Mouse (Mus musculus) CD8-positive naive resting alpha-beta T cell, adult 2 months (primary cell): Measurements from ENCODE around the gene Taf4.

Experiments
- DNase-seq, 2 experiments: peaks; one replicate each; pipeline ENCODE4 v3.0.0; 2022; ENCODE audit warnings: low read depth in 2 of 2, low spot score in 2 of 2

The Taf4 gene

DNA sequence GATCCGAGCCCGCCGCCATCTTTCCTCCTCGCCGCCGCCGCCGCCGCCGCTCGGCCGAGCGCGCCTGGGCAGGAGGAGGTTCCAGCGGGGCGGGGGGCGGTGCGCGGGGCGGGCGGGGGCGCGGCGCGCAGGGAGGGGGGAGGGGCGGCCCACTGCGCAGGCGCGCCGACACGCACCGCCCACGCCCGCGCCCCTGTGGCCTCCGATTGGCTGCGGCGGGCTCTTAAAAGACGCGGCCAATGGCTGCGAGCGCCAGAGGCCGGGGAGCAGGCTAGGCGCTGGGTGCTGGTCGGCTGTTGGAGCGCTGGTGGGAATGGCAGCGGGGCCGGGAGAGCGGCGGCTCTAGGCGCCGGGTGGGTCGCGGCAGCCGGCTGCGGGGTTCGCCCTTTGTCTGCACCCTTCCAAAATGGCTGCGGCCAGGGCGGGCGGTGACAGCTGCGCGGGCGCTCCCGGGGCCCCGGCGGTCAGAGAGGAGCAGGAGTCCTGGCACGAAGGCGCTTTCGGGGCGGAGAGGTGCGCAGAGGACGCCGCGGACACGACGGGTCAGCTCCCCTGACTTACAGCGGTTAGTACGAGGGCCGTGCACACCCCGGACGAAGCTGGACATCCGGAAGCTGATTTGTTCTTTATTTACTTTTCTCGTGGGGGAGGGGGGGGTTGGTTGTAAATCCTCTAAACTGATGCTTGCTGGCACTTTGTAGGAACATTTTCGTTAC lies at the start of gene Taf4:
Gene Taf4, minus strand, starts transcription at position 19 of the 716 bp plus-strand sequence.
- DNase-seq = peak; percentile 80 to 85

DNA sequence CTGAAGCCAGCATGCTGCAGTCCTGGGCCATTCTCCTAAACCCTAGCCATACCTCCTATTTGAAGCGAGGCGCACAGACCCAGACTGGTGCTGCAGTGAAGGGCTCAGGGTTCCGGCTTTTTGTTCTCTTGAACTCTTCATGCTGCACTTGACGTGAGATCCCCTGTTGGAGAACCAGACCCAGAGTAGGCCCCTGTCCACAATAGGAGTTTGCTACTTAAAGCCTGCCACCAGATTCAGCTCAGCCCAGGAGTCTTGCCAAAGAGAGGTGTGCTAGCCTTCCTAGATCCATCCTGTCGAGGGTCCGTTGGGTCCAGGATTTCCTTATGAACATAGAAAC lies 49.4 kb upstream of the Taf4 start:
- DNase-seq = peak in 1 of 2 experiments; percentile 10

DNA sequence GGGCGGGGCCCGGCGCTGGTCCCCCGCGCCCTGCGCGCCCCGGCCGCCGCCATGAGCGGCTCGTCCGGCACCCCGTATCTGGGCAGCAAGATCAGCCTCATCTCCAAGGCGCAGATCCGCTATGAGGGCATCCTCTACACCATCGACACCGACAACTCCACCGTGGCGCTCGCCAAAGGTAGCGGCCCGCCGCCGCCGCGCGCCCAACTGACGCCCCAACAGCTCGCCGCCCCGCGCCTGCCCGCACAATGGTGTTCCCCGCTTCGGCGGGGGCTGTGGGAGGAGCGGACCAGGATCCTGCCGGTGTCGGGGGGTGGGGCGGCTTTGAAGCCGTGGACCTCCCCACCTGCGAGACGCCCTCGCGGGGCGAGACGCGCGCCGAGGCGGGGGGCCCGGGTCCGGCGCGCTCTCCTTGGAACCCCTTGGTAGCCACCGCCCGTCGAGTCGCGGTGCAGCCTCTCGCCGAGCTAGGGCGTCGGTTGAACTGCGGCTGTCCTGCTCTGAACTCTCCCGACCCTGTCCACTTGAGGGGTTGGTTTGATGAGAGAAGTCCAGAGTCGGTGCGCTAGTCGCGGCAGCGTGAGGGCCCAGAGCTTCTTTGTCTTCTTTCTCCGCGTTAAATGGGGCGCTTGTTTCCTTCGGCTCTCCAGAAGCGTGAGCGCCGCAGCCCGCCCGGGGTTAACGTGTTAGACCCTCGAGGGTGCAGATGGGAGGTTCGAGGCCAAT lies 48.9 kb upstream of the Taf4 start:
- DNase-seq = no peak

DNA sequence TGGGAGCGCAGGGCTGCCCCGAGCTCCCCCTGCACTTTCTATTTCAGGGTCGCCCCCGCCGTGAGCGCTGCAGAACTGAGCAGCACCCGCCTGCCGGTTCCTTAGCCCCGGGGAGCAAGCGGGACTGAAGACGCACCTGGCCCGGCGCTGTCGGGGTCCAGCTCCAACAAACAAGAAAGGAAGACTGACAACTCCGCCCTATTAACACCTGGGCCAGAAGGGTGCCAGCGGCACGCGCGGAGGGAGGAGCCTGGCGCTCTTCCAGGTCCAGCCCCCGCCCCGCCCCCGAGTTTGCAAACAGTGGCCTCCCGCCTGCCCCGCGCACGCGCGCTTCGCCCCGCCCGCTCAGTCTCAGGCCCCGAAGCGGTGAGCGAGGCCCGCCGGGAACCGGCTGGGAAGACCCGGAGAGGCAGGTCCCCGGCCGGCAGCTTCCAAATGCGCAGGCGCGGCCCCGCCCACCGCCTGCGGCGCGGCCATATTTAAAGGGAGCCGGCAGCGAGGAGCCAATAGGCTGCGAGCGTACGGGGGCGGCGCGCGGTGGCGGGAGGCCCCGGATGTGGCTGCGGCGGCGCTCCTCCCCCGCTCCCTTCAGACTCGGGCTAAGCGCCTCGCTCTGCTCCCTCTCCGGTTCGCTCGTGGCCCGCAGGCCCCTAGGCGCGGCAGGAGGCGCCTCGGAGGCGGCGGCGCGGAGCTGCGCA lies 48.1 kb upstream of the Taf4 start, which contains the start of gene Lsm14b:
Gene Lsm14b, plus strand, starts transcription at position 587 of the 698 bp plus-strand sequence.
- DNase-seq = peak; percentile 98 to 99

DNA sequence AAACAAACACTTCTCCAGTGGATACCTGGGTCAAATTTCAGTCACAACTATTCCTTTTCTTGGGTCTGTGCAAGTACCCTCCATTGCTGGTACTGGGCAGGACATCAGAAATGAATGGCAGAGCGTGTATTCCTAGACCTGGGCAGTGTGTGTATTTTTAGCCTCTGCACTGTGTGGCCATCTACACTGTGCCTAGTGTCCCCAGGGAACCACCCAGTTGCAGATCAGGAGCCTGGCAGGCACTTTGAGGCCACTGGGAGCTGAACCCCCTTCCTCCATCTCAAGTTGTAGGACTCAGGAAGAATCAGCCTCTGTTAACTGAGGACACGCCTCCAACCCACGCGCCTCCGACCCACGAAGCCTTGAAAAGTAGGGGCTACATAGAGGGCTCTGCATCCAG lies 46.3 kb upstream of the Taf4 start:
- DNase-seq = no peak

DNA sequence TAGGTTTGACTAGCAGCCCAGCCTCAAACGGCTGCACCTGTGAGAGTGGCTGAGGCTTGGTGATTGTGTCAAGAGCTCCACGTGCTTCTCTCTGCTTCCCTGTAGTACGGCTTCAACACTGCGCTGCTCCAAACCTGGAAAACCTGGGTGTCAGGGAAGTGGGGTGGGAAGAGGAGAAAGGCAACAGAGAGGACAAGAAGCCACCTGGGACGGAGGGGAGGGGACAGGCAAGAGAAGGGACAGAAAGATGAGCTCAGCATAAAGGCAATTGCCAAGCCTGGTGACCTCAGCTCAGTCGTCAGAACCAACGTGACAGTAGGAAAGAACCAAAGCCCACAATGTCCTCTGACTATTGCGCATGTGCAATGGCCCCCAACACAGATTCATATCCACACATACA lies 44.5 kb upstream of the Taf4 start:
- DNase-seq = no peak

DNA sequence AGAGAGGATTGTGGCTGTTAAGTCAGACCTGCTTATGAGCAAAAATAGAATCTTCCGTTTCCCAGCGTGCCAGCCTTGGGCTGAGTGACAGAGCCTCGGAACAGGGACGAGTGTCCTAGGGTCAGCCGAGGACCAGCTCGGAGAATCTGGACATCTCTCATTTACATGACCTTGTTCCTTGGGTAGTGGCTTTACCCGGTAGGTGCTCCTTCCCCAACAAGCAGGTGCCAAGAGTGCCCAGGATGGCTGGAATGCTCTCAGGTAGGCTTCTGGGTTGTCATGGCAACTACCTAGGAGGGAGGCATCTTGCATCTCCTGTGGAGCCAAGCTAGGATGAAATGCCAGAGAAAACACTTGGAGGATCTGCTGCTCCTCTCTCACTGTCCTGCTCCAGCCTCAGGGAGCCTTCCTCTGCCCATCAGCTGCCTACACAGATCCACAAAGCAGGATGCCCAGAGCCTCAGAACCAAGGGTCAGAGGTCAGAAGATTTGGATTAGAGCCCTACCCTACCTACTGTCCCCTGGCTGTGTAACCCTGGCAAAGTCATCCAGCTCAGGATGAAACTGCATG lies 43.7 kb upstream of the Taf4 start:
- no peak for DNase-seq

DNA sequence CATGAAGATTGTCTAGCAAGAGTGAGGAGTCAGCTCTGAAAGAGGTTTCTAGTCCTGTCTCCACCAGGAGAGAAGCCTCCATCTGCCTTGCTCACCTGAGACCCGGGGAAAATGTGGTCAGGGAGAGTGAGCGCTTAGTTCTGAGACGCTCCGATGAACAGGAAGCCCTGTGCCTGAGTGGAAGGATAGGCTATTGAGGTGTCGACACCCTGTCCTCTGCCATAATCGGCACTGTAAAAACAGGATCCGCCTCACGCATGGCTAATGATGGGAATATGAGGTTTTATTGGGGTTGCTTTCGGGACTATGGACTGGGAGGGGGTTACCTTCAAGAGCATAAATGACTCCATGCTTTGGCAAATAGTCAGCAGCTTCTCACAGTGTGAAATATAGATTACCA lies 42.1 kb upstream of the Taf4 start:
- DNase-seq = no peak

DNA sequence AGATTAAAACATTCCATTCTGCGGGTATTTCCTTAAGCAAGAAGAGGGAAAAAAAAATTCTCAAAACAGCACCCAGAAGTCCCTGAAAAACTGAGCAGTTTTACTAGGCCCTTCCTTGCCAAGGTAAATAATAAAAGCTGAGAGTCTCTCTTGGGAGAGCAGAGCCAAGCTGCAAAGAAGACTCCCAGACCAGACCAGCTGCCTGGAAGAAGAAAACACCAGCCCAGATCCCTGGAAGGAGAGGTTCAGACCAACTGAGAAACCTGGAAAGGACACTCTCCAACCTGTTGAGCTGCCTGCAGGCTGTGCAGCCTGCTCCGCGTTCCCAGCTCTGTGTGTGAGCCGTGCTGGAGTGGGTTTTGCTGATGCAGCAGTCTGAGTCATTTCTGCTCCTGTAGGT lies 41.2 kb upstream of the Taf4 start:
- no peak for DNase-seq

DNA sequence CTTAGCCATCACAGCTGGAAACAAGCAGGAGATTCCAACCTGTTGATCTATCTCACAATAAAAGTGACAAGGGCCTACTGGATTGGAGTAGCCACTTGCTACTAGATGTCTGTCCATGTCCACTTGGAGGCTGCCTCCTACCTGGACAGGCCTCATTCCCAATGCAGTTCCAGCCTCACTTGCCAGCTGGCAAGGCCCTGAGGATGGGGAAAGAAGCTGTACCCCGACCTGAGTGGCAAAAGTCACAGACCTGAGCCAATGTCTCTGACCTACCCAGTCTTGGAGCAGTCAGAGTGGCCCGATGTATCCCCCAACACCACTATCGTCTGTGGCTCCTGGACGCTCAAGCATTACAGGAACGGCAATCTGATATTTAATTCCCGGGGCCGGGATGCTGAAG lies 37.2 kb upstream of the Taf4 start:
- DNase-seq = no peak

DNA sequence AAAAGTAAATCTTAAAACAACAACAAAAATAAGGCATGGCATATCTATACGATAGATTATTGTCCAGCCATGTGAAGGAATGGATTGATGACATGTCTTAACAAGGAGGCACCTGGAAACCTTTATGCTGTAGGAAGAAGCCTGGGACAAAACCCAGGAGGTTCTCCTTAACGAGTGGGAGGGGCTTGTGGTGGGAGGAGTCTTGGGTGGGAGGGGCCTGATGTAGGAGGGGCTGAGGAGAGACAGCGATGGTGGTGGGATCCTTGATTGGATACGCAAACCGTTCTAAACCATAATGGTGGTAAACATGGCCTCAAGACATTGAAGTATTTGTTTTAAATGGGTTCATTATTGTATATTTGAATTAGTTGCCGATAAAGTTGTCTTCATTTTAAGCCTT lies 34.9 kb upstream of the Taf4 start:
- no peak for DNase-seq

DNA sequence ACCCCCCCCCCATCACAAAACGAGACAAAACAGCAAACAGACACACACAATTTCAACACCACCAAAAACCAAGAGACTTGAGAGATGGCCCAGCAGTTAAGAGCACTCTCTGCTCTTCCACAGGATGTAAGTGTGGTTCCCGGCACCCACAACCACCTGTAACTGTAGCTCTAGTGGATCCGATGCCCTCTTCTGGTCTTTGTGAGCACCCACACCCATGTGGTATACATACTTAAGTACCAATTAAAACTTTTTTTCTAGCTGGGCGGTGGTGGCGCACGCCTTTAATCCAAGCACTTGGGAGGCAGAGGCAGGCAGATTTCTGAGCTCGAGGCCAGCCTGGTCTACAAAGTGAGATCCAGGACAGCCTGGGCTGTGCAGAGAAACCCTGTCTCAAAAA lies 34.2 kb upstream of the Taf4 start:
- no peak for DNase-seq

DNA sequence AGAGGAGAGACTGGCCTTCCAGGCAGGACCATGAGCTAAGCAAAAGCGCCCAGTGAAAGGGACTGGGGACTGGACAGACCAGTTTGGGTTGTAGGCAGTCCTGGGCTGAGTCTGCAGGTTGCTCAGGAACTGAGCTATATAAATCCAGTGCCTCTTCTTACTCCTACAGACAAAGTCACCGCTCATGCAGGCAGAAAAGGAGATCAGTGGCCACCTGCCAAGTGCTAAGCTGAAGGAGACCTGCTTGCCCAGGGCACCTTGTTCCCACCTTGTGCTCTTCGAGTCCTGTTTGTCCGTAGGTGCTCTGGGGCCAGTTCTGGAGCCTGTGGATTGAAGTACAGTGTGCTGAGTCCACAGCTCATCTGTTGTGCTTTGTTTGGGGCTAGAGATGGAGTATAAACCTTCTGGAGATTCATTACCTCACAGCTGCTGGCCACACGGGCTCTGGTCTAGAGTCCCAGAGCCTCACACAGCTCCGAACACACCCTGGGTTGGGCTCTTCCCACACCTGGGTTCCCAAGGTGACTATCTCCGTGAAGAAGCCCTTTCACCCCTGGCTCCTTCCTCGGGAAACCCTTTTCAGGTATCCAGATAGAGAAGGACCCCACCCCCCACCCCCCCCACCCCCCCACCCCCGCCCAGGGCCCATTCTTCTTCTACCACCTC lies 30.0 kb upstream of the Taf4 start:
- no peak for DNase-seq

DNA sequence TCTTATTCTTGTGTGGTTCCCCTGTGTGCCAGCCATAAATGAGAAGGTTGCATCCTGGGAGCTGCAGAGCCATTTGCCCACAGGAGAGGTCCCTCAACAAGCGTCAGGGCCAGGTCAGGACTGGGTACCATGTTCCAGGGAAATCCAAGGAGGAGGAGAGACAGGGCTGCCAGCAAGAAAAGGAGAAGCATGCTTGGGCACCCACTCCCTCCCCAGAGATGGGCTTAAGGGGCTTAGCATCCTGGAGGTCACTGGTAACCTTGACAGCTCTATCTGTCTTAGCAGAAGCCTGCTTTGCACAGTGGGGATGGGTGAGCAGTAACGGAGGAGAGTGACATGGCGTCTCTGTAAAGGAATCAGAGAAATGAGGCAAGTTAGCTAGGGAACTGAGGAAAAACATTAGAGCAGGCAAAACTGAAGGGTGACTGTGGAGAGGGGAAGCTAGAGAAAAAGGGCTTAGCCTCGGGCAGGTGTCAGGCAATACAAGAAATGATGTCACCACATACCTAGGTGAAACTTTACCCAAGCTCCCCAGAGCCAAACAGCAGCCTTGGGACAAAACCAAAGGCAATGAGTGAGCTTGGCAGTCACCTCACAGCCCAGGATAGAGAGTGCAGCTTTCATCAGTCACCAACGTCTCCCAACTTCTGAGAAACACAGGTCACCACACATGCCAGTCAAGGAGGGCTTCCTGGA lies 29.4 kb upstream of the Taf4 start:
- DNase-seq = no peak

DNA sequence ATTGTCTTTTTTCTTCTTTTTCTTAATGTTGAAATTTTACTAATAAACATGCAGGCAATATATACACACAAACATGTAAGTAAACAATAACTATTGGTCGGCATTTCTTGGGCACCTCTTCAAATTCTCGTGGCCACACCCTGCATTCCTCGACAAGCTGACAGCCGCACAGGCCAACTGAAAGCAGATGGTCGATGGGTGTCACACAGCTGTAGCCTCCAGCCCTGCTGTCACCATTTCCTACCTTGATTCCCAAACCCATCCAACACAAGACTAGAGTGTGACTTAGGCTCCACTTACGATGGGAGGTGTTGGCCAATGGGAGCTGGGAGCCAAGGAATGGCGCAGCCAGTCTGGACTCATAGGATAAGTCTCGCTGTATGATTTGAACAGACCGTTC lies 25.2 kb upstream of the Taf4 start:
- DNase-seq = no peak

DNA sequence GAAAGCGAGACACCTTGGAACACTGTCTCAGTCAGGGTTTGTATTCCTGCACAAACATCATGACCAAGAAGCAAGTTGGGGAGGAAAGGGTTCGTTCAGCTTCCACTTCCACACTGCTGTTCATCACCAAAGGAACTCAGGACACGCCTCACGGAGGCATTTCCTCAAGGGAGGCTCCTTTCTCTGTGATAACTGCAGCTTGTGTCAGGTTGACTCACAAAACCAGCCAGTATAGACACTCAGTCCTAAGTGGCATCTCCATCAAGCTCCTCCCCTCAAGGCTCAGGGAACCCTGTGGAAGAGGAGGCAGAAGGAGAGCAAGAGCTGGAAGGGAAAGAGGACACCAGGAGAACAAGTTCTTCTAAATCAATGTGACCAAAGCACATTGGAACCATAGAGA lies 22.0 kb upstream of the Taf4 start:
- no peak for DNase-seq

DNA sequence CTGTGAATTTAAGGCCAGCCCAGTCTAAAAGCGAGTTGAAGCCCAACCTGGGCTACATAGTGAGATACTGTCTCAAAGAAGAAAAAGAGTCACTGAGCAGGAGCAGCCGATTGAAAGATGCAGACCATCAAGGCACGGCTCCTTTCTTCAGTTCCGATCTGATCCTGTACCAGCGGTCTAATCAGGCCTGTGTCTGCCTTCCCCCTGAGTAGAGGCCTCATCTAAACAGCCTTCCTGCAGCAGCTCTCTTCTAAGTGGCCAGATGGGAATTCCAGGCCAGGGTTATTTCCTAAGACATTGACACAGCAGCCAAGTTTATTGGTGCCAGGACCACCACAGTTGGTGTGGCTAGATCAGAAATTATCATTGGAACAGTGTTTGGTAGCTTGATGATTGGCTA lies 16.6 kb upstream of the Taf4 start:
- no peak for DNase-seq

DNA sequence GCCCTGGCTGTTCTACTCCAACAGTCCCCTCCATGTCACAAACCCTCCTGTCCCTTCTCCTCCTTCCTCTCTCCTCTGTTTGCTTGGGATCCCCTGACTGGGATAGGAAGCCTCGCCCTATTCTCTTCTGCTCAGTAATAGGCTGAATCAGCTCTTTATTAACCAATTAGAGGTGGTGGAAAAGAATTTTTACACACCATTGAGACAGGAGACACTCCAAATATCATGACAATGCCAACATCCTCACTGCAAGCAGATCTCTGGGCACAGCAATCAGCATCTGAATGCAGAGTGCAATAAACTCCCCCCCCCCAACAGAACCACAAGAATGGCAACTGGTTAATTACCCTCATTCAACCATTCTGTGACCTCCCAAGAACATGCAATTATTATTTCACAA lies 12.7 kb upstream of the Taf4 start:
- DNase-seq = no peak

DNA sequence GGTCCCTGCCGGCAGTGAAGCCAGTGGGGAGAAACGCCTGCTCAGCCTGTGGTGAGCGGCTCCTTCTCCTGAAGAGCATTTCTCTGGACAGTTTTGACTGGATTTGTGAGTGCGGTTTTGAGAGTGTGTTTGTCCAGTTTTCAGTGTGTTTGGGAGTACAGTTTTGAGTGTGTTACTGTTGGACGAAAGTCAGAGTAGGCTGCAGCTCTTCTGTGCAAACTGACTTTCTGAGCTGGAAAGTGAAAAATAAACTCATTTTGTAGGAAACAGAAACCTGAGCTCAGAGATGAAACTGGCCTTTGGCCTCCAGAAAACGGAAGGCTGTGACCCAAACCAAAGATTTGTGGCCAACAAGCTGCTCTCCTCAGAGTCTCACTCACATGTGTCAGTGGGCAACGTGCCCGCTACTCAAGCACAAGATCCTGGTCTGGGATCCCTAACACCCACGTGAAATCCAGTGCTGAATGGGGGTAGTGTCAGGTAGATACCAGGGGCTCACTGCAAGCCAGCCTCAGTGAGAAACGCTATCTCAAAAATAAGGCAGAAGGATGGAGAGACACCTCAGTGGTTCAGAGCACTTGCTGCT lies 10.1 kb upstream of the Taf4 start:
- no peak for DNase-seq

DNA sequence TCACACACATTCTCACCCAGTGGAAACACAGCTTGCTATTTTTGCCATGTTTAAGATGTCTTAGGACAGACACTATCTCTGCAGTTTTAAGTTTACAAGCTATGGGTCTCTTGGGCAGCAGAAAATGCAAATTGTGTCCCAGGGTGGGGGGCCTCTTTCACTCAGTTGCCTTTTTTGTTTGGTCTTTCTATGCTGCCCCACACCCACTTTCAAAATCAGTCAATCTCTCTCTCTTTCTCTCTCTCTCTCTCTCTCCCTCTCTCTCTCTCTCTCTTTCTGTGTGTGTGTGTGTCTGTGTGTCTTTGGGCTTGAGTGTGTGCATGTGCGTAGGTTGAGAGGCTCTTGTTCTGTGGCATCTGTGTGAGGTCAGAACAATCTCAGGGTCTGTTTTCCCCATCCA lies 9.2 kb upstream of the Taf4 start:
- DNase-seq = no peak

DNA sequence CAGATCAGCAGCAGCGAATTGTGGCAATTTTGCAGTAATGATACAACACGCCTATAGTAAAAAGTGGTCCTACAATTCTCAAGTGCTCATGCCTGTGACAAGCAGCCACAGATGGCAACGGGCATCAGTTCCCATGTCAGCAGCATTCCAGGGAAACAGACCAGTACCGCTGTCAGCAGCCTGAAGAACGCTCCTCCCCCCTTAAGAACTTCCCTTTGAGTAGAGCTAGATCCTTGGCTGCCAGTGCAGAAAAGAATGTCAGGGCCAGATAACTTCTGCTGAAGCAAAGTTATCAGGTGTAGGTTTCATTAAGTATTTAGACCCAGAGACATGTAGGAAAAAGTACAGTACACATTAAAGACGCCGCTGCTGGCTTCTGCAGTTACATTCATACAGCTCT lies 8.4 kb upstream of the Taf4 start:
- DNase-seq = no peak
